Mouse (Mus musculus) lung, adult 2 months (tissue): ENCODE measurements around the gene Zfp69.

Experiments
- CTCF ChIP-seq: fragments of 200-500 bp; IDR thresholded peaks from 2 replicates; pipeline ENCODE4 v1.5.1; 2011; ENCODE audit warnings: mild to moderate bottlenecking, low read length, control low read depth; ENCODE audit not compliant: insufficient read depth
- POLR2A ChIP-seq: fragments of 200-500 bp; IDR thresholded peaks from 2 replicates; pipeline ENCODE4 v1.6.1; 2011; ENCODE audit warnings: low read depth, mild to moderate bottlenecking, control low read depth, low read length, borderline replicate concordance; ENCODE audit errors: extremely low read depth

DNA sequence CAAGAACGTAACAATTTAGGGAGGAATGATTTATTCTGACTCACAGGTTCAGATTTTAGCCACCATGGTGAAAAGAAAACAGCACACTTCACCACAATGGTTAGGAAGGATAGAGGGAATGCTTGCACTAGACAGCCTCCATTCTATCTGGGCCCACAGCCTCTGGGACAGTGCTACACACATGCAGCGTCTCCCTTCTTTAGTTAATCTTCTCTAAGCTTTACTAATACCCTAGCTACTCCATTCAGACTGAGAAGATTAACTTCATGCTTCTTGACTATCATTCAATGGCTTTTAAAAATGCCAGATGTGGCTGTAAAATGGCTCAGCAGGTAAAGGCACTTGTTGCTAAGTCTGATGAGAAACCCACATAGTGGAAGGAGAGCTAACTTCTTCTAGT is 40.8 kb upstream of the Zfp69 start:
- no peak for TF ChIP-seq CTCF
- no peak for TF ChIP-seq POLR2A
